Mouse (Mus musculus): ENCODE data around the gene Nox3. TPM values are rescaled to one million over a fixed set of nuclear protein-coding genes. Genes with fewer than 3 reads are reported as not detected.

Gene Nox3
- polyA plus RNA-seq, 1 experiment from 2014 or later: not detected

DNA sequence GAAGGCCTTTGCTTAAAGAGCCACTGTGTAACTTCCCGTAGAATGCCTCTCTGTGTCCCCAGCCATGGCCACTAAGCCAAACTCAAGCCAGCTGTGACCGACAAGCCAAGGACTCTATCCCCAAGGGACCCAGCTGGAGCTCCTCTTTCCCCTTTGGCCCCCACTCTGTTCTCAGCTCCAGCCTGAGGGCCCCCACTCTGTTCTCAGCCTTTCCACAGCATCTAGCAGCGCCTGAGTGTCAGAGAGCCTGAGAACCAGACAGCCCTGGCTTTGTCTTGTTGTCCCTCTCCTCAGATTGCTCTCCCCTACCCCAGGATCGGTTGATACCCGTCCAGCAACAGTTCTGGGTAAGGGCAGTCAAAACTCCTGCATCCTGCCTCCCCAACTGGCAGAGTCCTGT, 36.6 kb downstream of the Nox3 start:
- no peak for ATAC-seq (ENCODE audit: insufficient read depth)
- Histone ChIP-seq H3K4me2 (no peak overlapping the region), H3K9ac (no peak overlapping the region), H3K27me3 (no peaks in the 10 kb centered on the region), H3K4me3 (replicated peaks) (no peak overlapping the region), H3K9me3 (replicated peaks) (no peaks in the 10 kb centered on the region), H3K27ac (replicated peaks) (no peak overlapping the region), H3K4me1 (replicated peaks) (no peaks in the 10 kb centered on the region), H3K36me3 (replicated peaks) (no peaks in the 10 kb centered on the region)
- 53% methylated on average over 5 of the region's 5 CpGs for WGBS (ENCODE audit: insufficient replicate concordance)

- 35% methylated on average over 3 of the region's 3 CpGs for WGBS (ENCODE audit: insufficient replicate concordance)
- Histone ChIP-seq H3K9ac (no peak overlapping the region), H3K9me3 (replicated peaks) (no peaks in the 10 kb centered on the region), H3K4me1 (replicated peaks) (no peaks in the 10 kb centered on the region), H3K36me3 (replicated peaks) (no peaks in the 10 kb centered on the region), H3K4me2 (no peak overlapping the region), H3K27me3 (no peaks in the 10 kb centered on the region), H3K27ac (replicated peaks) (no peak overlapping the region), H3K4me3 (replicated peaks) (no peak overlapping the region)
- no peak for ATAC-seq (ENCODE audit: insufficient read depth)
Measured at GRCm38 (mm10) chr17:3650377-3650776, 45.7 kb downstream of the Nox3 start.

DNA sequence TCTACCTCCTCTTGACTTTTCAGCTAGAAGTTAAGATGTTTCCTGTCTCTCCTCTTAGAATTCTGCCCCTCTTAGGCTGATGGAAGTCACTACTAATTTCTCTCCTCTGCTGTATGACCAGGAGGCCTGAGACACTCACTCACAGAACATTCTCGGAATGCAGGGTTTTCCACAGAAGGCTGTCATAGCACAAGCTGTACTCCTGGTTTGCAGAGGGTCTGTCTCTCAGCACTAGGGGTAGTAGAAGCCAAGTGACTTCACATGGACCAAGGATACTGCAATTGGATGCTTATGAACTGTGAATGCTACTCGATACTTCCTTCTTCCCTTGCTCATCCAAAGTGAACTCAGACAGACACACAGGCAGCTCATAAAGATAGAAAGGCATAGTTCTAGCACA, 52.5 kb downstream of the Nox3 start:
- Histone ChIP-seq H3K9ac (no peak overlapping the region), H3K27me3 (no peaks in the 10 kb centered on the region), H3K36me3 (replicated peaks) (no peaks in the 10 kb centered on the region), H3K4me1 (replicated peaks) (no peaks in the 10 kb centered on the region), H3K4me2 (no peak overlapping the region), H3K27ac (replicated peaks) (no peak overlapping the region), H3K9me3 (replicated peaks) (no peaks in the 10 kb centered on the region), H3K4me3 (replicated peaks) (no peak overlapping the region)
- ATAC-seq (ENCODE audit: insufficient read depth): no peak
- WGBS (ENCODE audit: insufficient replicate concordance): 50% methylated on average over 2 of the region's 2 CpGs

GRCm38 (mm10) chr17:3641456-3641855, 54.6 kb downstream of the Nox3 start:
- Histone ChIP-seq H3K36me3 (replicated peaks) (no peaks in the 10 kb centered on the region), H3K4me2 (no peak overlapping the region), H3K9me3 (replicated peaks) (no peaks in the 10 kb centered on the region), H3K9ac (no peak overlapping the region), H3K27me3 (no peaks in the 10 kb centered on the region), H3K27ac (replicated peaks) (no peak overlapping the region), H3K4me3 (replicated peaks) (no peak overlapping the region), H3K4me1 (replicated peaks) (no peaks in the 10 kb centered on the region)
- no peak for ATAC-seq (ENCODE audit: insufficient read depth)
- 58% methylated on average over 5 of the region's 5 CpGs for WGBS (ENCODE audit: insufficient replicate concordance)

- H3K4me3 ChIP-seq (replicated peaks): no peak overlapping the region
- ATAC-seq (ENCODE audit: insufficient read depth): no peak
- no peaks in the 10 kb centered on the region for H3K4me1 ChIP-seq (replicated peaks)
- WGBS (ENCODE audit: insufficient replicate concordance): 49% methylated on average over 3 of the region's 3 CpGs
- no peak overlapping the region for H3K4me2 ChIP-seq
- no peaks in the 10 kb centered on the region for H3K36me3 ChIP-seq (replicated peaks)
- H3K27me3 ChIP-seq: no peaks in the 10 kb centered on the region
- H3K27ac ChIP-seq (replicated peaks): no peak overlapping the region
- H3K9ac ChIP-seq: no peak overlapping the region
- no peaks in the 10 kb centered on the region for H3K9me3 ChIP-seq (replicated peaks)
Measured at GRCm38 (mm10) chr17:3638757-3639156, 57.3 kb downstream of the Nox3 start.

DNA sequence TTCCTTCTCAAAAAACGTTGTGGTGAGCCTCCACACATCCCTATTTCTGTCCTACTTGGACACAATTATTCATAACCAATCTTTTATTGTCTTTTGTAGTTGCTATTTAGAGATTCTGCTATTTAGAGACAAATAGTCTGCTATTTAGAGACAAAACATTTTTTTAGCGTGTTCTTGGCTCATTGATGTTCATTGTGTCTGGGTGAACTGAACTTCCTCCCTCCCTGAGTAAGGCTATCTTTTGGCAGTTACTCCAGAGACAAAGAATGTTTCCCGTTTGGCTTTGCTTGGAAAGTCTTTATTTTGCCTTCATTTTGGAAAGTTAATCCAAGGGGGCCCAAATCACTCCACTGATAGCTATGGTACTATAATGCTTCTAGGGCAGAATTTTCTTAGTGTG, 63.6 kb downstream of the Nox3 start:
- ATAC-seq (ENCODE audit: insufficient read depth): no peak
- Histone ChIP-seq H3K4me2 (no peak overlapping the region), H3K9ac (no peak overlapping the region), H3K27ac (replicated peaks) (no peak overlapping the region), H3K4me3 (replicated peaks) (no peak overlapping the region), H3K9me3 (replicated peaks) (no peaks in the 10 kb centered on the region), H3K36me3 (replicated peaks) (no peaks in the 10 kb centered on the region), H3K27me3 (no peaks in the 10 kb centered on the region), H3K4me1 (replicated peaks) (no peaks in the 10 kb centered on the region)
- 38% methylated on average over 3 of the region's 3 CpGs for WGBS (ENCODE audit: insufficient replicate concordance)

- no peak overlapping the region for H3K9ac ChIP-seq
- no peak overlapping the region for H3K4me3 ChIP-seq (replicated peaks)
- H3K27me3 ChIP-seq: no peaks in the 10 kb centered on the region
- H3K36me3 ChIP-seq (replicated peaks): no peaks in the 10 kb centered on the region
- H3K4me2 ChIP-seq: no peak overlapping the region
- H3K4me1 ChIP-seq (replicated peaks): no peaks in the 10 kb centered on the region
- 54% methylated on average over 7 of the region's 7 CpGs for WGBS (ENCODE audit: insufficient replicate concordance)
- no peak for ATAC-seq (ENCODE audit: insufficient read depth)
- no peaks in the 10 kb centered on the region for H3K9me3 ChIP-seq (replicated peaks)
- H3K27ac ChIP-seq (replicated peaks): no peak overlapping the region
Measured at GRCm38 (mm10) chr17:3616329-3617216, 79.5 kb downstream of the Nox3 start.

DNA sequence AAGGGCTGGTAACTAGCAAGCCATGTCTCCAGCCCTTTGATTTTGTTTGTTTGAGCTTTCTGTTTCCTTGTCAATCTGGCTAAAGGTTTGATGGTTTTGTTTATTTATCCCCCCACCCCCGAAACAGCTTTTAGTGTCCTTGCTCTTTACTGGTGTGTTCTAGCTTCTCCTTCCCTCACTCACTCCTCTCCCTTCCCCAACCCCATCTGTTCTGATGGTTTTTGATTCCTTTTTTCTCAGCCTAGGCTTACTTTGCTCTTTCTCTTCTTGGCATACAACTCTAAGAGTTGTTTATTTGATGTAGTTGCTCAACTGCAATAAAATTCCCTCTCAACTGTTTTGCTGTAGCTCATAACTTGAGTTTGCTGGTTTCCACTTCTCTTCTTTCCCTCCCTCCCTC, 80.5 kb downstream of the Nox3 start:
- no peak for ATAC-seq (ENCODE audit: insufficient read depth)
- Histone ChIP-seq H3K9ac (no peak overlapping the region), H3K4me1 (replicated peaks) (no peaks in the 10 kb centered on the region), H3K4me2 (no peak overlapping the region), H3K27ac (replicated peaks) (no peak overlapping the region), H3K36me3 (replicated peaks) (no peaks in the 10 kb centered on the region), H3K9me3 (replicated peaks) (no peaks in the 10 kb centered on the region), H3K4me3 (replicated peaks) (no peak overlapping the region), H3K27me3 (no peaks in the 10 kb centered on the region)
- WGBS (ENCODE audit: insufficient replicate concordance): 12% methylated on average over 1 of the region's 1 CpGs

GRCm38 (mm10) chr17:3611781-3612075, 84.3 kb downstream of the Nox3 start:
- no peaks in the 10 kb centered on the region for H3K9me3 ChIP-seq (replicated peaks)
- no peaks in the 10 kb centered on the region for H3K27me3 ChIP-seq
- H3K27ac ChIP-seq (replicated peaks): no peak overlapping the region
- 51% methylated on average over 5 of the region's 5 CpGs for WGBS (ENCODE audit: insufficient replicate concordance)
- no peaks in the 10 kb centered on the region for H3K4me1 ChIP-seq (replicated peaks)
- no peak overlapping the region for H3K4me3 ChIP-seq (replicated peaks)
- no peak for ATAC-seq (ENCODE audit: insufficient read depth)
- no peak overlapping the region for H3K9ac ChIP-seq
- H3K4me2 ChIP-seq: no peak overlapping the region
- H3K36me3 ChIP-seq (replicated peaks): no peaks in the 10 kb centered on the region

- no peaks in the 10 kb centered on the region for H3K4me1 ChIP-seq (replicated peaks)
- no peaks in the 10 kb centered on the region for H3K9me3 ChIP-seq (replicated peaks)
- H3K4me3 ChIP-seq (replicated peaks): no peak overlapping the region
- no peaks in the 10 kb centered on the region for H3K27me3 ChIP-seq
- no peaks in the 10 kb centered on the region for H3K36me3 ChIP-seq (replicated peaks)
- H3K9ac ChIP-seq: no peak overlapping the region
- H3K27ac ChIP-seq (replicated peaks): no peak overlapping the region
- ATAC-seq (ENCODE audit: insufficient read depth): no peak
- WGBS (ENCODE audit: insufficient replicate concordance): 30% methylated on average over 21 of the region's 21 CpGs
- no peak overlapping the region for H3K4me2 ChIP-seq
Measured at GRCm38 (mm10) chr17:3610928-3611780, 84.9 kb downstream of the Nox3 start.

DNA sequence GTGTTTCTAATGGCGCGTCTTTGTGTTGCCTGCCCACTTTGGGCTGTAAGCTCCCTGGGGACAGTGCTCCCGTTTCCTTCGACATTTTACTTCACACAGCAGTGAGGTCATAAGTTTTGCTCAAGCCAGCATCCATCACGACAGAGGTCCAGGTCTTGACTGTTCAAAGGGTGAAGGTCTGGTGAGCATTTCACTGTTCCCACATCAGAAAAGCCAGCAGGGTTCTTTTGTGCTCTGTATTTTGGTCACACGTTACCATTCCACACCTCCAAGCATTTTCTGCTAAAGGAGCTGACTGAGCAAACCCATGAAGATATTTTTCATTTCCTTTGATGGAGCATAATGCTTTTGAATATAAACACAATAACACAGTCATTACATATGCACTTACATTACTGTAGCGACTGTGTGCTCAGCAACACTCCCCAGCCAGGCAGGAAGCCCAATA, 85.7 kb downstream of the Nox3 start:
- Histone ChIP-seq H3K4me1 (replicated peaks) (no peaks in the 10 kb centered on the region), H3K4me2 (no peak overlapping the region)
- WGBS (ENCODE audit: insufficient replicate concordance): 54% methylated on average over 7 of the region's 7 CpGs

More for the DNA sequence above, 85.7 kb downstream of the Nox3 start:
- Histone ChIP-seq H3K27ac (replicated peaks) (no peak overlapping the region), H3K9ac (no peak overlapping the region), H3K9me3 (replicated peaks) (no peaks in the 10 kb centered on the region), H3K36me3 (replicated peaks) (no peaks in the 10 kb centered on the region), H3K27me3 (no peaks in the 10 kb centered on the region), H3K4me3 (replicated peaks) (no peak overlapping the region)
- ATAC-seq (ENCODE audit: insufficient read depth): no peak

Data from liver, embryonic 15.5 days (tissue).